Mouse (Mus musculus) CD4-positive helper T cell, adult 2 months (primary cell): ENCODE measurements around the gene Tram2.

Source experiments
- DNase-seq: peaks from one replicate; pipeline ENCODE4 v3.0.0-alpha.2; 2012; ENCODE audit warnings: low read depth, missing footprints, low spot score

Tram2 gene

GRCm38 (mm10) chr1:21079217-21079773, at the start of gene Tram2:
Gene Tram2, minus strand, starts transcription at chr1:21079229.
- DNase-seq: peak; percentile 92

- no peak for DNase-seq
These were observed 45.8 kb upstream of the Tram2 start for GRCm38 (mm10) chr1:21124713-21125336.

GRCm38 (mm10) chr1:21103784-21104183, 24.8 kb upstream of the Tram2 start:
- no peak for DNase-seq

- DNase-seq: peak; percentile 52
These were observed 22.4 kb upstream of the Tram2 start for GRCm38 (mm10) chr1:21101221-21102006.

- DNase-seq: no peak
These were observed 21.7 kb upstream of the Tram2 start for GRCm38 (mm10) chr1:21100726-21101125.

- DNase-seq: no peak
These were observed 18.3 kb upstream of the Tram2 start for GRCm38 (mm10) chr1:21097001-21097989.

GRCm38 (mm10) chr1:21094644-21095215, 15.7 kb upstream of the Tram2 start:
- no peak for DNase-seq

- DNase-seq: no peak
These were observed 10.7 kb upstream of the Tram2 start for GRCm38 (mm10) chr1:21089661-21090117.

GRCm38 (mm10) chr1:21086291-21086690, 7.3 kb upstream of the Tram2 start:
- no peak for DNase-seq

GRCm38 (mm10) chr1:21084661-21085060, 5.6 kb upstream of the Tram2 start:
- DNase-seq: no peak

GRCm38 (mm10) chr1:21080362-21080761, 1.3 kb upstream of the Tram2 start:
- peak; percentile 27 for DNase-seq

GRCm38 (mm10) chr1:21078481-21079214, 381 bp downstream of the Tram2 start:
- no peak for DNase-seq

GRCm38 (mm10) chr1:21077619-21078018, 1.4 kb downstream of the Tram2 start:
- no peak for DNase-seq

GRCm38 (mm10) chr1:21077191-21077590, 1.8 kb downstream of the Tram2 start:
- DNase-seq: no peak

- DNase-seq: no peak
These were observed 3.0 kb downstream of the Tram2 start for GRCm38 (mm10) chr1:21075986-21076495.

- DNase-seq: no peak
These were observed 4.8 kb downstream of the Tram2 start for GRCm38 (mm10) chr1:21074231-21074630.

GRCm38 (mm10) chr1:21072875-21073444, 6.1 kb downstream of the Tram2 start:
- DNase-seq: no peak

GRCm38 (mm10) chr1:21070658-21071057, 8.4 kb downstream of the Tram2 start:
- no peak for DNase-seq

- no peak for DNase-seq
These were observed 9.1 kb downstream of the Tram2 start for GRCm38 (mm10) chr1:21069830-21070522.
